Mouse (Mus musculus) forebrain, embryonic 12.5 days (tissue): ENCODE data around the gene Ankfn1. TPM values are rescaled to one million over a fixed set of nuclear protein-coding genes. Genes with fewer than 3 reads are reported as not detected.

Source experiments
- ATAC-seq: fragments of 200-750 bp; cut with Nextera tagmentation; 2 replicates; pipeline ENCODE4 v1.8.0; 2017; ENCODE audit warnings: moderate TSS enrichment; ENCODE audit not compliant: low FRiP score
- H3K27ac ChIP-seq: fragments of 300-500 bp; sonication (generic); 2 replicates; pipeline ENCODE4 v1.5.1; 2016; ENCODE audit warnings: mild to moderate bottlenecking
- H3K27me3 ChIP-seq: fragments of 300-500 bp; sonication (generic); 2 replicates; pipeline ENCODE4 v1.6.1; 2016; ENCODE audit warnings: mild to moderate bottlenecking
- H3K36me3 ChIP-seq: fragments of 300-500 bp; sonication (generic); replicated peaks from 2 replicates; pipeline ENCODE4 v1.6.1; 2016; ENCODE audit warnings: mild to moderate bottlenecking
- H3K4me1 ChIP-seq: fragments of 300-500 bp; sonication (generic); 2 replicates; pipeline ENCODE4 v1.6.1; 2016
- H3K4me2 ChIP-seq: fragments of 300-500 bp; sonication (generic); 2 replicates; pipeline ENCODE4 v1.6.1; 2016; ENCODE audit warnings: mild to moderate bottlenecking, moderate library complexity
- H3K4me3 ChIP-seq: fragments of 300-500 bp; sonication (generic); replicated peaks from 2 replicates; pipeline ENCODE4 v1.5.1; 2016; ENCODE audit warnings: mild to moderate bottlenecking
- H3K9ac ChIP-seq: fragments of 300-500 bp; sonication (generic); 2 replicates; pipeline ENCODE4 v1.6.1; 2016; ENCODE audit warnings: mild to moderate bottlenecking
- H3K9me3 ChIP-seq: fragments of 300-500 bp; sonication (generic); 2 replicates; pipeline ENCODE4 v1.6.1; 2016
- WGBS: fragments of 180-500 bp; shearing (Covaris S2); methylation state at CpG from one replicate; pipeline ENCODE4 v1.1.7; 2016; 5-methylcytosine and 5-hydroxymethylcytosine counted together
- polyA plus RNA-seq: library from polyadenylated mRNA; unstranded; fragments of >200 nt; fragmentation: Nextera tagmentation; extraction: Ambion mirVana; gene quantifications from 2 replicates; pipeline ENCODE4 v1.2.1, GENCODE M21; 2016

The Ankfn1 gene
- polyA plus RNA-seq, 1 experiment from 2014 or later, result 3.5 TPM

DNA sequence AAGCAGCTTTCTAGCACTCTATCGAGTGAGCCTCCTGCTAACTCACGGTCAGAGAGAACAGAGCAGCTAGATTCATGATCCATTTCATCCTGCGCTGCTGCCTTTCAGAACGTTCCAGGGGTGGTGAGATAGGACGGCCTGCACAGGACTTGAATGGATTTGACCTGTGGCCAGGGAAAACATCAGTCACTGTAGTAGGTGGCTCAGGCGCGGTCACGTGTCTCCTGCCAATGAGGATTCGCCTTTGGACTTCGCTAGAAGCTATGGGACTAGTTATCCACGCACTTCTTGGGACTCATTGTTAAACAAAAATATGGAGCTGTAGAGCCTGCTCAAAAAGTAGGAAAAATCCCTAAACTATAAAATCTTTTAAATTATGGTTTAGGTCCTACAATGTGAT, 226.0 kb downstream of the Ankfn1 start:
- WGBS, result 92% methylated on average over 11 of the region's 11 CpGs
- no peak for ATAC-seq
- no peak overlapping the region for H3K27ac ChIP-seq

DNA sequence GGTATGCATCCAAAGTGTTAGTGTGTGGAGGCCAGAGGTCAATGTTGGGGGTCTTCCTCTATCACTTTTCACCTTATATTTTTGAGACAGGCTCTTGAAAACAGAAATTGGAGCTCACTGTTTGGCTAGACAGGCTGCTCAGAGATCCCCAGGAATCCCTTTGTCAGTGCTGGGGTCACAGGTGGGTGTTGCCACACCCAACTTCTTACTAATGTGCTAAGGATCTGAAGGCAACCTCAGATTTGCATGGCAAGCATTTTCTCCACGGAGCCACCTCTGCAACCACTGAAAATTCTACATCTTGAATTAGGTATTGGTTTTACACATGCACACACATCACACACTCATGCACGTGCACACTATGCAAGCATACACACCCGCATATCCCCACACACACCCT, 226.5 kb downstream of the Ankfn1 start:
- WGBS, result 84% methylated on average over 3 of the region's 3 CpGs
- H3K27me3 ChIP-seq, result no peaks in the 10 kb centered on the region
- 0 out of 2 replicates have a peak, but pooled peaks cover 4% of the 10 kb centered on the region for H3K4me1 ChIP-seq
- H3K27ac ChIP-seq, result no peak overlapping the region
- H3K9ac ChIP-seq, result no peak overlapping the region
- H3K36me3 ChIP-seq, result no peaks in the 10 kb centered on the region
- H3K4me2 ChIP-seq, result no peak overlapping the region
- H3K4me3 ChIP-seq, result no peak overlapping the region
- no peaks in the 10 kb centered on the region for H3K9me3 ChIP-seq
- no peak for ATAC-seq

More for the DNA sequence above, 226.0 kb downstream of the Ankfn1 start:
- no peaks in the 10 kb centered on the region for H3K9me3 ChIP-seq
- no peak overlapping the region for H3K4me3 ChIP-seq
- H3K9ac ChIP-seq, result no peak overlapping the region
- H3K4me1 ChIP-seq, result 0 out of 2 replicates have a peak, but pooled peaks cover 3% of the 10 kb centered on the region
- H3K27me3 ChIP-seq, result no peaks in the 10 kb centered on the region
- no peak overlapping the region for H3K4me2 ChIP-seq
- H3K36me3 ChIP-seq, result no peaks in the 10 kb centered on the region

DNA sequence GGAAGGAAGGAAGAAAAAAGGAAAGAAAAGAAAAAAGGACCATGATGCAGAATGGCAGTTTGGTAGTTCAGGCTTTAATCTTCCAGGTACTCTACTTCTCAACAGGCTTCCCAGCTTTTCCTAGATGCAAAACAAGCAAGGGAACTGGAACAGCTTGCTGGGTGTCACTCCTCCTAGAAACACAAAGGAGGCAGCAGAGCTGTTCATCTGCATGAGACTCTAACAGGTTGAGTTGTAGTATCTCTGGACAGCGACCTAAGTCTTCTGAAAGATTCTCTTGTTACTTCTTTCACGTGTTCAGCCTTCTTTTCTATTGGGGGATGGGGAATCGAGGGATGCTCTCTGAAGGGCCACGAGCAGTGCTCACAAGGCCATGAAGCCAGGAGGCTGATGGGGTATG, 228.7 kb downstream of the Ankfn1 start:
- H3K4me1 ChIP-seq, result peaks cover 25% of the 10 kb centered on the region
- H3K9ac ChIP-seq, result no peak overlapping the region
- no peaks in the 10 kb centered on the region for H3K9me3 ChIP-seq
- ATAC-seq, result no peak
- H3K4me3 ChIP-seq, result no peak overlapping the region
- H3K27me3 ChIP-seq, result no peaks in the 10 kb centered on the region
- no peak overlapping the region for H3K4me2 ChIP-seq
- WGBS, result 55% methylated on average over 4 of the region's 4 CpGs
- H3K36me3 ChIP-seq, result no peaks in the 10 kb centered on the region
- H3K27ac ChIP-seq, result no peak overlapping the region

DNA sequence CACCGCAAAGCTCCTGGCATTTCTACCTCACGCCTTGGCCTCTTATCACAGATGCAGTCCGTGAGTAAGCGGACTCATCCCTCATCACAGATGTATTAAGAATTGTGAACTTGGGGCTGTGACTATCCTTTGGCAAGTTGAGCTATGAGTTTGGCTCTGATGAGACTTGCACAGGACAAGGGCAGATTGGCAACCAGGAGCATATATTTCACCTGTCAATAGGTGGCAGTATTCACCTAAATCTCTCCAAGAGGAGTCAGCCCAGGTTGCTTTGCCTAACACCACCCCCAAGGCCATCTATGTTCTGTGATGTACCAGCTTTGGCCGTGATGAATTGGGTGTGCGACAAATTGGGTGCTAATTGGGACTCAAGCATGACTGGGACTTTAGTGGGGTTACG, 231.3 kb downstream of the Ankfn1 start:
- Histone ChIP-seq H3K9me3 (peaks cover 5% of the 10 kb centered on the region; the same call in 1 of the 2 replicates), H3K27ac (no peak overlapping the region), H3K4me2 (no peak overlapping the region), H3K27me3 (no peaks in the 10 kb centered on the region), H3K36me3 (no peaks in the 10 kb centered on the region), H3K9ac (no peak overlapping the region), H3K4me1 (peaks cover 26% of the 10 kb centered on the region), H3K4me3 (no peak overlapping the region)
- peak; percentile 51 for ATAC-seq
- WGBS, result 28% methylated on average over 7 of the region's 7 CpGs

DNA sequence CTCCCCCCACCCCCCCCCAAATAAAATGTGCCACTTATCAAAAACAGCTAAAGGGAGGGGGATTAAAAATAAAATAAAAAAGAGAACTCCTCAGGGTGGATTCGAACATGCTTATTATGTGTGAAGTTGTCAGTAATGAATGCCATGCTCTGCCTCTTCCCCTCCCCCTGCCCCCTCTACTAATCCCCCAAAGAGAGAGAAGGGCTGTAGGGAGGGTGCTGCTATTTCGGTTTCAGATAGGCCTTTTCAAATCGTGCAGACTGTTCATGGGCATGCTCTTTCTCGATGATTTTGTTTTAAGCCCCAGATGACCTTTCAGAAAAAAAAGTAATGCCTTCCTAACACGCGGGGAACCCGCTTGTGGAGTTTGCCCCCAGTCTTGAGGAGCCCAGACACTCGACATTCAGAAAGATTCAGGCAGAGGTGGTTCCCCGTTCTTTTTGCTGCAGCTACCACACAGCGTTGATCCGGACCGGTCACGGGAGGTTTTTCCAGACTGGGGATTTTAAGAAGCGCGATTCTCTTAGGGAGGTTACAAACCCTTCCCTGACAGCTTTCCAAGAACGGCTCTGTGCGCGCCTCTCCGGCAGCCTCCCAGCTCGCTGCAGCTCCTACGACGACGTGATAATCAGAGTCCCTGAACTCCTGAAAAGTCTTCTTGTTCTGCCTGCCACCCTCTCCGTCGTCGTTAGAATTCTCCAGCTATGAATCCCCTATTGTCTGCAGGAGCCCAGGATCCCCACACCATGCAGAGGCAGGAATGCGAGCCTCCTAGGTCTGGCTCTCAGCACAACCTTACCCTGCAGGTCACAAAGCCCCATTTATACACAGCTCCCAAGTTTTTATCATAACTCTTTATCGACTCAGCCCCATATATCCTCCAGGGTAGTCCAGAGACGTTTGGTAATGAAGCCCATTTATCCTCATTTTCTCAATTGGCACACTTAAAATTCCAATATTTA, 232.3 kb downstream of the Ankfn1 start:
- H3K4me2 ChIP-seq, result peak overlapping the region; percentile 48
- 3% methylated on average over 29 of the region's 29 CpGs for WGBS
- no peaks in the 10 kb centered on the region for H3K36me3 ChIP-seq
- peak overlapping the region; percentile 43; the same call in 1 of the 2 replicates for H3K27ac ChIP-seq
- H3K9ac ChIP-seq, result 0 out of 2 replicates have a peak overlapping the region, but pooled peaks have one; percentile 1
- peak overlapping the region; percentile 15 for H3K4me3 ChIP-seq
- H3K4me1 ChIP-seq, result peaks cover 26% of the 10 kb centered on the region
- ATAC-seq, result no peak
- no peaks in the 10 kb centered on the region for H3K27me3 ChIP-seq
- H3K9me3 ChIP-seq, result peaks cover 5% of the 10 kb centered on the region; the same call in 1 of the 2 replicates

DNA sequence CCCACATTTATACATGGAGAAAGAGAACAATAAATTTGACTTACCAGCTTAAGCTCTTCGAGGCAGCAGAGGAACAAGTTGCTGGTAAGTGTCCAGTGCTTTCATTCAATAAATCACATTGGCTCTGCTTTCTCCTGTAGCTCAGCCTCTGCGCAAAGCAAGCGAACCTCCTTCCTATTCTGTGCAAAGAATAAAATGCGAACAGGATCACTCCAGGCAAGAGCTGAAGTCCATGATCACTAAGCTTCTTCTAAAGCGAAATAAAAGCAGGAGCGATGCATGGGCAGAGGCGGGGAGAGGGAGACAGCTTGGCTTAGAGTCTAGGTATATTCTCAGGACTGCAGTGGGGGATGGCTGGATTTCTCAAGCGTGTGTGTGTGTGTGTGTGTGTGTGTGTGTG, 239.1 kb downstream of the Ankfn1 start:
- peaks cover 10% of the 10 kb centered on the region for H3K4me1 ChIP-seq
- 58% methylated on average over 8 of the region's 8 CpGs for WGBS
- H3K4me3 ChIP-seq, result no peak overlapping the region
- H3K27ac ChIP-seq, result no peak overlapping the region
- no peak for ATAC-seq
- no peak overlapping the region for H3K4me2 ChIP-seq
- H3K36me3 ChIP-seq, result no peaks in the 10 kb centered on the region
- H3K9ac ChIP-seq, result no peak overlapping the region
- H3K9me3 ChIP-seq, result peaks cover 5% of the 10 kb centered on the region; the same call in 1 of the 2 replicates
- no peaks in the 10 kb centered on the region for H3K27me3 ChIP-seq

DNA sequence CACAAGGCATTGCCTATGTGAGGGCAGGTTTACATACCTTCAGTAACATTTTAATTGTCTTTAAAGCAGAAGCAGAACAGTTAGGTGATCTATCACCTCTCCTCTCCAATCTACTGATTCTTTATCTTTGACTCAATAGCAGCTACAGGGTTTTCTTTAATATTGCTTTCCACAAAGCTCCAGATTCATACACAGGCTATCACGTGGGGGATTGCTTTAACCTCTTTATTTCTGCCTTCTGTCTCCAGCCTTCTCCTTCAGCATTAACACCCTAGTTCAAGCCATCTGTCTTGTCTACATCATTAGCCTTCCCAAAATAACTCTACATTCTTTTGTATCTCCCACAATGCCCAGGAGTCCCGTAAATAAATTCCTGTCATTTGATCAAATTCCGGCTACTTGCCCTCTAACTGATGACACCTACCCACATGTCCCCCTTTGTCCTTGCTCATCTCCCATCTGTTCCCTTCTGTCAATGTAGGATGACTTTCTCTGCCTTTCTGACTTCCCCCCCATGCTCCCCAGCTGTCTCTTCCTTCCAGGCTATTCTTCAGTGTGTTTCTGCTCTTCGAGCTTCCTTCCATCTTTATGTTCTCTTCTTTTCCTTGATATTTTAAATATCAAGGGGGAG, 249.5 kb downstream of the Ankfn1 start:
- Histone ChIP-seq H3K36me3 (no peaks in the 10 kb centered on the region), H3K4me2 (no peak overlapping the region), H3K4me1 (no peaks in the 10 kb centered on the region), H3K9me3 (0 out of 2 replicates have a peak, but pooled peaks cover 5% of the 10 kb centered on the region), H3K27ac (no peak overlapping the region), H3K27me3 (no peaks in the 10 kb centered on the region), H3K4me3 (no peak overlapping the region), H3K9ac (no peak overlapping the region)
- ATAC-seq, result no peak
- 87% methylated on average over 4 of the region's 4 CpGs for WGBS

DNA sequence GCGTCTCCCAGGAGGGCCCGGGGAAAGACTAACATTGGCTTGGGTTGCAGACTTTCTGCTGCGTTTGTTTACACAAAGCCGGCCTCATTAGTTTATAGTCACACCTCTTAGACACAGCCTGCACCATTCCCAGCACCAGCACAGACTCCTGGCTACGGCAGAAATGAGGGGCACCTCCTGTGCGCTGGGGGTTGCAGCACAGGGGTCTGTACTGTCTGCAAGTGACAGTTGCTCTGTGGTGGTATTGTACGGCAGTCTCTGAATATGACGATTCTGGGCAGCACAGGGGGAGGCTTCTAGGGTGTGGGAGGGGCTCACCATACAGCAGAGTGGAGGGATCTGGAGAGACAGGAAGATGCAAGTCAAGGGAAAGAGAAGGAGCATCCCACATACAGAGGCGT, 262.0 kb downstream of the Ankfn1 start:
- 64% methylated on average over 9 of the region's 9 CpGs for whole genome bisulfite sequencing
- Histone ChIP-seq H3K9ac (no peak overlapping the region), H3K36me3 (no peaks in the 10 kb centered on the region), H3K4me2 (no peak overlapping the region), H3K27me3 (0 out of 2 replicates have a peak, but pooled peaks cover 4% of the 10 kb centered on the region), H3K4me3 (no peak overlapping the region), H3K27ac (no peak overlapping the region), H3K9me3 (no peaks in the 10 kb centered on the region), H3K4me1 (peaks cover 9% of the 10 kb centered on the region; the same call in 1 of the 2 replicates)
- peak; percentile 39; the same call in 1 of the 2 replicates for ATAC-seq

DNA sequence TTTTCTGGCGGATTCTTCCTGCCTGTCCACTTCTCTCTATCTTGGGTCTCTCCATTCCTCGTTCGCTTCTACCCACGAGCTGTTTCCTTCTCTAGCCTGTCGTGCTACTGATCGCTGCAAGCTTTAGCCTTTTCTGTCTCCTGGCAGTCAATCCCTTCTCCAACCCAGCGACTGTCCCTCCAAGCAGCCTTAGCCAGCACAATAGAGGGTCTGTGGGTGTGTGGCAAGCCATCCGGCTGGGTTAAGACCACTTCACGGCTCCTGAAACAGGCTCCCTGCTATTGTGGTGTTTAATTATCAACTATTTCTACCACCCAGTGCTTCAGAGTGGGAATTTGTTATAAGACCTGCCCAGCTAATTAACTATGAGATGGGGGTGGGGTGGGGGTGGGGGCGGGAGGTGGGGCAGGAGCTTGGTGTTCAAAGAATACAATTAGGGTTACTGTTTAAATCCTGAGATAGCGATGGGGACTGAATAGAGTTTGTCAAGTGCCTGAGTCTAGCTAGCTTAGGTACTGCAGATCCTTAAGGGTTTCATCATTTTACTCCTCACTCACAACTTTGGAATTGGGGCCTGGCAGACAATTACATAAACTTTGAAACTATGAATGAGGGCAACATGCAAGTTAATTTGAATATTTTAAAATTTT, 268.7 kb downstream of the Ankfn1 start:
- Histone ChIP-seq H3K4me1 (peaks cover 29% of the 10 kb centered on the region), H3K4me2 (peak overlapping the region; percentile 11; the same call in 1 of the 2 replicates), H3K27ac (0 out of 2 replicates have a peak overlapping the region, but pooled peaks have one; percentile 19), H3K9ac (no peak overlapping the region), H3K9me3 (no peaks in the 10 kb centered on the region), H3K4me3 (no peak overlapping the region), H3K27me3 (peaks cover 11% of the 10 kb centered on the region; the same call in 1 of the 2 replicates), H3K36me3 (no peaks in the 10 kb centered on the region)
- peak; percentile 84 for ATAC-seq
- 4% methylated on average over 11 of the region's 11 CpGs for WGBS

DNA sequence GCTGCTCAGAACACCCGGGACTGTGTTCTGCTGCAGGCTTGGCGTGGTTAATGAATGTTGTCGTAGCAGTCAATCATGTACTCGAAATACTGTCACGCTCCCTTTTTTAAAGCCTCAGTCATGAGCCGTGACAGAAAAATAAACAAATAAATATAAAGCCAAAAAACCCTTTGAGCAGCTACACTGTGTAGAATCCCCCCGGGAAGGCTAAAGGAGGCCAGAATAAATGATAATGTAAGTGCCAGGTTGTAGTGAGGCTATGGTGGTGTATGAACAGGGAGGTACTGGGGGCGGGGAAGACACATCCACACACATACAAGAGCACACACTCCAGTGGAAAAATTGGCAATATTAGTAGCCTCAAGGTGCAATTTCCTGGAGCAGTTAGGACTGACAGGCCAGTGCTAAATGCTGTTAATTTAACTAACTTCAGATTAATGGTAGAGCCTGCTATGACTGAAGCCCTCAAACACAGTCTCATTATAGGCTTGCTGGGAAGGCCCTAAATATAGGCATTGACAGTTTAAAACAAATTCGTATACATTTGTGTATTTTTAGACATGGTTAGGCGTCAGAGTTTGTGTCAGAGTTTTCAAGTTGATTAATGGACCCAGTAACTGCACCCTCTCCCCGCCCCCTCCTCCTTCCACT, 270.7 kb downstream of the Ankfn1 start:
- Histone ChIP-seq H3K27me3 (peaks cover 19% of the 10 kb centered on the region; the same call in 1 of the 2 replicates), H3K4me3 (no peak overlapping the region), H3K4me1 (peaks cover 37% of the 10 kb centered on the region), H3K27ac (no peak overlapping the region), H3K4me2 (0 out of 2 replicates have a peak overlapping the region, but pooled peaks have one; percentile 13), H3K36me3 (no peaks in the 10 kb centered on the region), H3K9ac (no peak overlapping the region), H3K9me3 (no peaks in the 10 kb centered on the region)
- ATAC-seq, result peak; percentile 33; the same call in 1 of the 2 replicates
- 42% methylated on average over 11 of the region's 11 CpGs for WGBS

DNA sequence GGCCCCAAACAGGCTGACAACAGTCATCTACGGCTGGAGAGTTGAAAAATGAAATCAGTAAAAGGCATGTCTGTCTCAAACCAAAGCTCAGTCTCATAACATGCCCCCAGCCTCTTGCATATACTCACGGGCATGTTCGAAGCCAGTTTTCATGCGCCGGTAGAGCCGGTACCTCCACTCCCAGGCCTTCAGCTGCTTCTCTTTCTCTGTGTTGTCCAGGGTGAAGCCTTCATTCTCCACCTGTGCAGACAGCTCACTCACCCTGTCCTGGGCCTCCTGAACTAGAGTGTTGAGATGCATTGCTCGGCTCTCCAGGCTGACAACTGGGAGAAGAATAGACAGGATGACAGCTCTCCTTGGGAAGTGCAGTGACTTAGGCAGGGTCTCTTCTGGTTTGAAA, 272.4 kb downstream of the Ankfn1 start:
- H3K4me1 ChIP-seq, result peaks cover 38% of the 10 kb centered on the region
- 90% methylated on average over 7 of the region's 7 CpGs for WGBS
- peaks cover 23% of the 10 kb centered on the region; the same call in 1 of the 2 replicates for H3K27me3 ChIP-seq
- H3K9ac ChIP-seq, result no peak overlapping the region
- no peaks in the 10 kb centered on the region for H3K9me3 ChIP-seq
- H3K27ac ChIP-seq, result no peak overlapping the region
- no peak for ATAC-seq
- no peak overlapping the region for H3K4me2 ChIP-seq
- H3K4me3 ChIP-seq, result no peak overlapping the region
- no peaks in the 10 kb centered on the region for H3K36me3 ChIP-seq
